Mouse (Mus musculus): ENCODE results near the gene Cel.

DNA sequence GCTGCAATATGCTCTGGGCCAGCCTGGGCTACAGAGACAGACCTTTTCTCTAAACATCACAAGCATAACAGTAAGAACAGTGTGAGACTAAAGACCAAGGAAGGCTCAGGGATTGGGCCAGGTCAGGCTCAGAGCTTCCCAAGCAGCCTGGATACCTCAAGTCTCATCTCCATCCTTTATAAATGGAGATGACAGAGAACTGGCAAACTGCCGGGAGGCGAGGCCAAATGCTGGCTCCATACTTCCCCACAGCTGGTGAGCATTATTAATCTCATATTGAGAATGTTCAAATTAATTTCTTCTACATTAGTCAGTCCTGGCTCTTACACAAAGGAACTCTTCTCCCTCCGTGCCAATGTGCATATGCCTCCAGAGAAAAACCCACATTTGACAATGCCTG lies 13.6 kb upstream of the Cel start:
- no peak for TF ChIP-seq CTCF (IDR thresholded peaks at IDR 0.05; ENCODE audit: low read depth)
- TF ChIP-seq EP300 (IDR thresholded peaks at IDR 0.05; ENCODE audit: low read depth): no peak
